Mouse (Mus musculus): ENCODE results near the gene Rbx1. TPM values are rescaled to one million over a fixed set of nuclear protein-coding genes. Genes with fewer than 3 reads are reported as not detected.
A peak's percentile ranks its signal among the peaks of the same experiment; 100 is the strongest.
"Not testable (repeated sequence)": the region's sequence is repeated elsewhere in the genome, so short reads cannot be mapped to it uniquely, and the experiment has no call there.

Rbx1 gene
- polyA plus RNA-seq, 1 experiment from 2014 or later, result 69.0 TPM

DNA sequence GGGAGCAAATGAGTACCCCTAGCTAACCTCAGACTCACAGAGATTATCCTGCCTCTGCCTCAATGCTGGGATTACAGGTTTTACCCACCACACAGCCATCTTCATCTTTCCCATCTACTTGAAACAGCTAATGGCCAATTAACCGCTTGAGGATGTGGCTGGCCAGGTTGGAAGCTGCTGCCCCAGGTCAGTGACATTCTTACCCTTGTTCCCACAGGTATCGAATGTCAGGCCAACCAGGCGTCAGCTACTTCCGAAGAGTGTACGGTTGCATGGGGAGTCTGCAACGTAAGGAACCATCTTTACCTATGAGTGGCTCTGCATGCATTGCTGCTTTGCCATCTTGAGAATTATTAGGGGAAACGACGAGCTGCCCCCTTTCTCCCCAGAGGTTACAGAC lies 4.6 kb downstream of the Rbx1 start:
- Histone ChIP-seq H3K27ac (no peak overlapping the region), H3K36me3 (ENCODE audit: inconsistent target) (peaks cover 61% of the 10 kb centered on the region), H3K79me2 (ENCODE audit: inconsistent target) (peaks cover 47% of the 10 kb centered on the region), H3K4me3 (ENCODE audit: inconsistent target) (no peak overlapping the region)
- 96% methylated on average over 8 of the region's 8 CpGs for WGBS (ENCODE audit: missing documents)

DNA sequence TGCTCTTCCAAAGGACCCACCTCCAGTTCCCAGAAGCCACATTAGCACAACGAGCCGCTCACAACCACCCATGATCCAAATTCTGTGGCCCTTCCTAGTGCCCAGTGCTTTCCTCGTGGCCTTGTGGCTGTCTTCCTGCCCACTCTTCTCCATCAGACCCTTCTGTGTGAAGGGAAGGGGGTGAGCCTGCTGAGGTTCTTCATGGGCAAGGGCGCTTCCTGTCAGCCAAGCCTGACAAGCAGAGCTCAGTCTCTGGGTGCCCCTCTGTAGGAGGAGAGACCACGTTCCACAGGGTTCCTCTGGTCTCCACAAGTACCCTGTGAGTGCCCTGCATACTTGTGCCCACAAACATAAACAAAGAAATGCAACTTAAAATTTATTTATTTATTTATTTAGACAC lies 6.2 kb downstream of the Rbx1 start:
- no peak overlapping the region for H3K27ac ChIP-seq
- H3K79me2 ChIP-seq (ENCODE audit: inconsistent target), result peaks cover 39% of the 10 kb centered on the region
- H3K36me3 ChIP-seq (ENCODE audit: inconsistent target), result peaks cover 61% of the 10 kb centered on the region
- no peak overlapping the region for H3K4me3 ChIP-seq (ENCODE audit: inconsistent target)
- 91% methylated on average over 5 of the region's 5 CpGs for WGBS (ENCODE audit: missing documents)

DNA sequence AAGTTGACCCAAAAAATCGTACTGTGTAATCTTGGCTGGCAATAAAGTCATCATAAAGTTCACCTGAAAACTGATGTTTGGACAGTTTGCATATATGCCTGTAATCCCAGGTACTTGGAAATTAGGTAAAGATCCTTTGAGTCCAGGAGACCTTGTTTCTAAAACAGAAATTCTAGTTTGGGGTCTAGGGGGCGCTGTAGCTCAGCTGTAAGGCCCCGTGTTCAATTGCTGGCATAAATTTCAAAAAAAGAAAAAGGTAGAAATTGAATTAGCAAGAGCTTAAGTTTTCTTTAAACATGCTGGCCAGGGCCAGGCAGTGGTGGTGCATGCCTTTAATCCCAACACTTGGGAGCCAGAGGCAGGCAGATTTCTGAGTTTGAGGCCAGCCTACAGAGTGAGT lies 9.6 kb downstream of the Rbx1 start:
- H3K36me3 ChIP-seq (ENCODE audit: inconsistent target), result peaks cover 47% of the 10 kb centered on the region
- H3K79me2 ChIP-seq (ENCODE audit: inconsistent target), result peaks cover 10% of the 10 kb centered on the region; the same call in 1 of the 2 replicates
- H3K27ac ChIP-seq, result no peak overlapping the region
- 39% methylated on average over 3 of the region's 3 CpGs for WGBS (ENCODE audit: missing documents)
- no peak overlapping the region for H3K4me3 ChIP-seq (ENCODE audit: inconsistent target)

DNA sequence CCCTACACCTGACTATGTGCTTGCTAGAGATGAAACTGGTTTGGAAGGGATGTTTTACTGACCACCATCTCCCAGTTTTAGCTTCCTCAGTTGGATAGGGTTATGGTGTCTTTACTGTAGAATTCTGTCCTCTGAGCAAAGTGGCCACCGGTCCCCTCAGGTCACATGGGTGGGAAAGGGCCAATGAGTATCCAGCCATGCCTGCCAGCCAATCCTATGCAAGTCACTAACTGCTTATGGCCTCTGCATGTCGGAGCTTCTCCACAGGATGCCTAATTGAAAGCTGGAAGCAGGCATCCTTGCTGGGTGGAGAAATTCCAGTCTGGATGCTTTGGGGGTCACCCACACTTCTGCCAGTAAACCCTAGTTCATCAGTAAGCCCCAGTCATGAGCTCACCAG lies 10.5 kb downstream of the Rbx1 start:
- Histone ChIP-seq H3K36me3 (ENCODE audit: inconsistent target) (peaks cover 37% of the 10 kb centered on the region), H3K79me2 (ENCODE audit: inconsistent target) (peaks cover 1% of the 10 kb centered on the region; the same call in 1 of the 2 replicates), H3K27ac (no peak overlapping the region), H3K4me3 (ENCODE audit: inconsistent target) (no peak overlapping the region)
- WGBS (ENCODE audit: missing documents), result 39% methylated on average over 2 of the region's 2 CpGs

DNA sequence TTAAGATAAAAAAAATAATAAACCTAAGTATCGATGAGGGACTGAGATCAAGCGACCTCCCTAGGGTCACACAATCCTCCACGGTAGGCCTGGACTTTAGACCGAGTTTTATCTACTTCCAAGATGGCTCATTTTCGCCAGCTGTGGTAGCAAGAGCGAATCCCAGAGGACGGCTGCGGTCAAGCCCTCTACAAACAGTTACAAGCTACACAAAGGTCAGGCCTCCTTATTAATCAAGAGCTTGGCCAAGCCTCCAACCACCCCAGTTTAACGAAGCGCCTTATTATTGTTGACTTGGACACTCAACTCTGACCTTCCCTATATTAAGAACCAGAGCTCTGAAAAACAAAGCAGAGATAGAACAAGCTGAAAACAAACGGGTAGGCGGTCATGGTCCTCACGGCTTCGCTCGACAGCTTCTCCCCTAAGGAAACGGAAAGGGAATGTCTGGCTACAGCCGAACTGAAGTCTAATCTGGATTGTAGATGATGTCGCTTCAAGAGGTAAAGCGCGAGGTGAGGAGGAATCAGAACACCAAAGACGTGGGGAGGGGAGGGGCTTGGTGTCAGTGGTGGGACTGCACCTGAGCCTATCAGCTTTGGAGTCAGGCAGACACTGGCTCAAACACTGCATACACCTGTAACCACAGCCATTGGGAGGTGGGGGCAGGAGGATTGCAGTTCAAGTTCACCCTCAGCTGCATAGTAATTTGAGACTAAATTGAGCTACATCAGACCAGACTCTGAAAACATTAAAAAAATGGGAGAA lies 13.5 kb downstream of the Rbx1 start:
- Histone ChIP-seq H3K36me3 (ENCODE audit: inconsistent target) (peaks cover 9% of the 10 kb centered on the region; the same call in 1 of the 2 replicates), H3K4me3 (ENCODE audit: inconsistent target) (no peak overlapping the region), H3K27ac (no peak overlapping the region), H3K79me2 (ENCODE audit: inconsistent target) (no peaks in the 10 kb centered on the region)
- 94% methylated on average over 21 of the region's 21 CpGs for WGBS (ENCODE audit: missing documents)

DNA sequence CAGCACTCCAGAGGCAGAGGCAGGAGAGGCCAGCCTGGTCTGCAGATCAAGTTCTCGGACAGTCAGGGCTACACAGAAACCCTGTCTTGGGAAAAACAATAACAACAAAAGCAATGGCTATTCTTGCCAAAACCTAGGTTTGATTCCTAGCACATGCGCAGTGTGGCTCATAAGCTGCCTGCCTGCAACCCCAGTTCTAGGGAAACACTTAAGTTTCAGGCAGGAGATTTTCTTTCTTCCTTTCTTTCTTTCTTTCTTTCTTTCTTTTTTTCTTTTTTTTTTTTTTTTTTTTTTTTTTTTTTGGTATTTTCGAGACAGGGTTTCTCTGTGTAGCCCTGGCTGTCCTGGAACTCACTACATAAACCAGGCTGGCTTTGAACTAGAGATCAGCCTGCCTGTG lies 14.2 kb downstream of the Rbx1 start:
- H3K36me3 ChIP-seq (ENCODE audit: inconsistent target); H3K27ac ChIP-seq; H3K4me3 ChIP-seq (ENCODE audit: inconsistent target); H3K79me2 ChIP-seq (ENCODE audit: inconsistent target): not testable (repeated sequence)
- 92% methylated on average over 2 of the region's 3 CpGs for WGBS (ENCODE audit: missing documents)

DNA sequence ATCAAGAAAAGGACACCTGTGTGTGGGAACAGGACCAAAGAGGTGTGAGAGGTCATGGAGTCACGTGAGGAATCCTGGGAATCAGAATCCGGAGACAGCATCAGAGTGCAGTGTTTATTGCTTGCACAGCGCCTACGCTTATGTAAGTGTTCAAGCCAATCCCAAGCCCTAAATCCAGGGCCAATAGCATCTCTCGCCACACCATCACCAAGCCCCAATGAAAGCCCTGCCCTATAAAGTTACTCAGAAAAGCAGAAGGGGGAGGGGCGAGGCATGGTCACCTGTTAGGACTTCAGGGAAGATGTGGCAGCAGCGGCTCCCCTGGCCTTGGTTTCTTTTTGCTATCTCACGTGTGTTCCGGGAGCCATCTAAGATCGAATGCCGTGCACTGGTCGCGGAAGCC lies 14.9 kb downstream of the Rbx1 start:
- Histone ChIP-seq H3K27ac (no peak overlapping the region), H3K36me3 (ENCODE audit: inconsistent target) (no peaks in the 10 kb centered on the region)
- WGBS (ENCODE audit: missing documents), result 10% methylated on average over 13 of the region's 13 CpGs

DNA sequence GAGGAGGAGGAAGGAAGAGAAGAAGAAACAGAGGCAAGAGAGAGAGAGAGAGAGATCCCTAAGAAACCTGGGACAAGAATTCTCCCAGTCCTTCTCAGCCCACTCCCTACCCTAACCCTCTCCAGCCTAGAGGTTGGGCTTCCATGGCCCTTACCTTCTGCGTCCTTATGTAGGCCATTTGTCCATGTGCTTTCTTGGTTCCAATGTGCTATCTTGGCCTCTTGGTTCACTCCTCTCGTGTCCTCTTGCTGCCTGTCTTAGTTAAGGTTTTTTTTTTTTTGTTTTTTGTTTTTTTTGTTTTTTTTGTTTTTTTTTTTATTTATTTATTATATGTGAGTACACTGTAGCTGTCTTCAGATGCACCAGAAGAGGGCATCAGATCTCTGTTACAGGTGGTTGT lies 16.9 kb downstream of the Rbx1 start:
- 92% methylated on average over 2 of the region's 2 CpGs for WGBS (ENCODE audit: missing documents)
- Histone ChIP-seq H3K27ac (no peak overlapping the region), H3K79me2 (ENCODE audit: inconsistent target) (no peaks in the 10 kb centered on the region), H3K36me3 (ENCODE audit: inconsistent target) (no peaks in the 10 kb centered on the region), H3K4me3 (ENCODE audit: inconsistent target) (no peak overlapping the region)

More for the DNA sequence above, 14.9 kb downstream of the Rbx1 start:
- H3K79me2 ChIP-seq (ENCODE audit: inconsistent target), result no peaks in the 10 kb centered on the region
- H3K4me3 ChIP-seq (ENCODE audit: inconsistent target), result peak overlapping the region; percentile 43

DNA sequence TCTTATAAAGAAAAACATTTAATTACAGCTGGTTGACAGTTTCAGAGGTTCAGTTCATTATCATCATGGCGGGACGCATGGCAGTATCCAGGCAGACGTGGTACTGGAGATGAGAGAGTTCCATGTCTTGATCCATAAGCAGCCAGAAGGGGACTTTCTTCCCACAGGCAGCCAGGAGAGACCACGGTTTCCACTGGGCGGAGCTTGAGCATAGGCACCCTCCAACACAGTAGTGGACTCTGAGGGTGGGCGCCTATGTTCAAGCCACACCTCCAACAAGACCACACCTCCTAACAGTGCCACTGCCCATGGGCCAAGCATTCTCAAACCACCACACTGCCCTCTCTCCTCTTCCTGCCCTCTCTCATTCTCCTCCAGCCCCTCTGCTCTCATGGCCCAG lies 17.6 kb downstream of the Rbx1 start:
- Histone ChIP-seq H3K4me3 (ENCODE audit: inconsistent target) (no peak overlapping the region), H3K36me3 (ENCODE audit: inconsistent target) (no peaks in the 10 kb centered on the region), H3K79me2 (ENCODE audit: inconsistent target) (no peaks in the 10 kb centered on the region), H3K27ac (no peak overlapping the region)
- 91% methylated on average over 6 of the region's 6 CpGs for WGBS (ENCODE audit: missing documents)

DNA sequence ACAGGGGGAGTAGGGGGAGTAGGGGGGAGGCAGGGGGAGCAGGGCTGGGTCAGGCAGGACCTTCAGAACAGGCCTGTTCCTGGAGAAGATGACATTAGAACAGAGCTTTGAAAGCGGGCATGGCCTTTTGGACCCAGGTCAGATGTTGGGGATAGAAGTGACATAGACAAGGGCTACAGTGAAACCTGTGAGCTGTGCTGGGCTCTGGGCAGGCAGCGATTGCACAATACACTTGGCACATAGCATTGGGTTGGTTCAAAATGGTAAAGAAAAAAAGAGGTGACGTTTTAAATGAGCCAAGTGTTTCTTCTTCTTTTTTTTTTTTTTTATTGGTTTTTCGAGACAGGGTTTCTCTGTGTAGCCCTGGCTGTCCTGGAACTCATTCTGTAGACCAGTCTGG lies 19.4 kb downstream of the Rbx1 start:
- 22% methylated on average over 4 of the region's 4 CpGs for WGBS (ENCODE audit: missing documents)
- H3K79me2 ChIP-seq (ENCODE audit: inconsistent target), result no peaks in the 10 kb centered on the region
- H3K27ac ChIP-seq, result no peak overlapping the region
- H3K36me3 ChIP-seq (ENCODE audit: inconsistent target), result no peaks in the 10 kb centered on the region
- no peak overlapping the region for H3K4me3 ChIP-seq (ENCODE audit: inconsistent target)

DNA sequence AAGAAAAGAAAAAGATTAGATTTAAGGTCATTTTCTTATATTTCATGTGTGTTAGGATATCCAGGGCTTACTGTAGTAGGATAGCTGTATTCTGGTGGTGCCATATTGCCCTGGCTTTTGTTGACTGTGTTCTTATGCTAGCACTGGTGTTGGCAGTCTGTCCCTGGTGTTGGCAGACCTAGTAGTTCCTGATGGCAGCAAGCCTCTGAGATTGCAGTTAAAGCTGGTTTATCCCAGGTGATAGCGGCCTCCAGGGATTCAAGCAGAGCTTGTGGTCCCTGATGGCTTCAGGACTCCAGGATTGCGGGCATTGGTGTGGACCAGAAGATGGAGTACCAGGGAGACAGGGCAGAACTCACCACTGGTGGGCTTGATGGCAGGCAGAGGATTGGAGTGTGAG lies 37.4 kb downstream of the Rbx1 start:
- H3K79me2 ChIP-seq (ENCODE audit: inconsistent target), result no peaks in the 10 kb centered on the region
- no peak overlapping the region for H3K27ac ChIP-seq
- H3K36me3 ChIP-seq (ENCODE audit: inconsistent target), result no peaks in the 10 kb centered on the region
- H3K4me3 ChIP-seq (ENCODE audit: inconsistent target), result no peak overlapping the region
- 97% methylated on average over 2 of the region's 2 CpGs for WGBS (ENCODE audit: missing documents)

DNA sequence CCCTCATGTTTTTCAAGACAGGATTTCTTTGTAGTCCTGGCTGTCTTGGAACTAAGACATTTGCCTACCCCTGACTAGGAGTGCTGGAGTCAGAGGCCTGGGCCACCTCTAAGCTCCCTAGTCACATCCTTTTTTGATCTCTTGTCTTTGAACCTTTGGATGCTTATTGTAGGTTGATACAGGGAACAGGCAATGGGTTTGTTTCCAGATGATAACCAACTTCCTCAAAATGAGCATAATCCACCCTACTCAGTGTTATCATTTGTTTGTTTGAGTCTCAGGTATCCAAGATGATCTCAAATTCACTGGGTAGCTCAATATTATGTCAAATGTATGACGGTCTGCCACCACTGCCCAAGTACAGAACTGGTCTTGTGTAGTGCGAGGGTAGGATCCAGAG lies 37.9 kb downstream of the Rbx1 start:
- no peaks in the 10 kb centered on the region for H3K36me3 ChIP-seq (ENCODE audit: inconsistent target)
- H3K27ac ChIP-seq, result no peak overlapping the region
- no peak overlapping the region for H3K4me3 ChIP-seq (ENCODE audit: inconsistent target)
- WGBS (ENCODE audit: missing documents), result 86% methylated on average over 2 of the region's 2 CpGs
- H3K79me2 ChIP-seq (ENCODE audit: inconsistent target), result no peaks in the 10 kb centered on the region

DNA sequence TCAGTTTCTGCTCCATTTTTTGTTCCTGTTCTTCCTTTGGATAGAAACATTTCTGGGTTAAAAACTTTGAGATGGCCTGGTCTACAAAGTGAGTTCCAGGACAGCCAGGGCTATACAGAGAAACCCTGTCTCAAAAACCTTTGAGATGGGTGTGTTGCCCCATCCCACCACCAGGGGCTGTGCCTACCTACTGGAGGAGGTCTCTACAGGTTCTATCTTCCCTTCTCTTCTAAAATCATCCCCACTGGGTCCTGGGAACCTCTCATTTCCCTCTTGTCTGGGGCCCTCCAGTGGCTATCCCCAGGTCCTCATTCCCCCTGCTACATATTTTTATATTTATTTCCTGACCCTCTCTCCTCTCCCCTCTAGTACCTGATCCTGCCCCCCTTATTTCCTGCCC lies 41.1 kb downstream of the Rbx1 start:
- Histone ChIP-seq H3K79me2 (ENCODE audit: inconsistent target) (no peaks in the 10 kb centered on the region), H3K4me3 (ENCODE audit: inconsistent target) (no peak overlapping the region), H3K27ac (no peak overlapping the region), H3K36me3 (ENCODE audit: inconsistent target) (no peaks in the 10 kb centered on the region)

DNA sequence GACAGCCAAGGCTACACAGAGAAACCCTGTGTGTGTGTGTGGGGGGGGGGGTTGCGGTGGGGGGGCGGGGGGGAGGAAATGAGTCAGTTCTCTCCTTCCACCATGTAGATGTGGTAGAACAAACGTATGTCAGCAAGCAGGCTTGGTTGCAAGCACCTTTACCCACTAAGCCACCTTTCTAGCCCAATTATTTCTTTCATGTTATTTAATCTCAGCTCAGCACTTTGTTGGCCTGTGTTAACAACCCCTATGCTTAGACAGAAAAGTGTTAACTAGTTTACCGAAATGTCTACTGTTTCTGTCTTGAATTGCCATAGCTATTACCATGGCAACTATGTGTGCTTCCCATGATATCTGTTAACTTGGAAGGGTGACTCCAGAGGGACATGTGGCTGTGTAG lies 44.5 kb downstream of the Rbx1 start:
- WGBS (ENCODE audit: missing documents), result 59% methylated on average over 2 of the region's 4 CpGs
- no peaks in the 10 kb centered on the region for H3K36me3 ChIP-seq (ENCODE audit: inconsistent target)
- H3K27ac ChIP-seq, result no peak overlapping the region
- no peaks in the 10 kb centered on the region for H3K79me2 ChIP-seq (ENCODE audit: inconsistent target)
- no peak overlapping the region for H3K4me3 ChIP-seq (ENCODE audit: inconsistent target)

DNA sequence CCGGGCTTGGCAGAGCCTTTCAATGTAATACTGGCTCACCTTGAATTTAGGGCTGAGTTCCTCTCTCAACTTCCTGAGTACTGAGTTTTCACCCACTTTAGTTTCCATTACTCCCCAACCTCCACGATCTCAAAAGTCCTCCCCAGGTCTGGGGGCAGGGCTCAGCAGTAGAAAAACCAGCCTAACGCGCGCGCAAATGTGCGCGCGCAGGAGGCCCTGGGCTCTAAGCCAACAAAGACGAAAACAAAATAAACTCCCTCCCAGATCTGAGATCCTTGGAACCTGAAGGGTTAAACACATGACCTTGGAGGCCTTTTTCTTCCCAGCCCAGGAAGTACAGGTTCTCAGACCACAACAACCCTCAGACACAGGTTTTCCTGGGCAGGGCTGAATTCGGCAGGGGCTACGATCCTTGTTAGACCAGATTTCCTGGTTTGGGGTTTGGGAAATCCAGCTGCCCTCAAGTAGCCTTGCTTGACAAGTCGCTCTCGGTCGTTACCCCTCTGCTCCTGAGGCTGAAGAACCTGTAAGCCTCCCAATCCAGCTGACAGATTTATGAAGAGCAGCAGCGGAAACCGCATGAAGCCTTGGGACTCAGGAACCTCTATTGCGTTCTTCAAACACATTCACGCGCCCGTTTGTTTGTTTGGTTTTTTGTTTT lies 45.6 kb downstream of the Rbx1 start:
- peak overlapping the region; percentile 25 for H3K4me3 ChIP-seq (ENCODE audit: inconsistent target)
- H3K79me2 ChIP-seq (ENCODE audit: inconsistent target), result no peaks in the 10 kb centered on the region
- WGBS (ENCODE audit: missing documents), result 4% methylated on average over 21 of the region's 21 CpGs
- no peaks in the 10 kb centered on the region for H3K36me3 ChIP-seq (ENCODE audit: inconsistent target)
- H3K27ac ChIP-seq, result peak overlapping the region; percentile 64

All from macrophage (primary cell).